Mouse (Mus musculus) forebrain, postnatal 0 days (tissue): Measurements from ENCODE around the gene Rab37. TPM values are rescaled to one million over a fixed set of nuclear protein-coding genes. Genes with fewer than 3 reads are reported as not detected.

ENCODE experiments used
- ATAC-seq: fragments of 200-750 bp; cut with Nextera tagmentation; 2 replicates; pipeline ENCODE4 v1.8.0; 2017; ENCODE audit warnings: mild to moderate bottlenecking, moderate library complexity
- DNase-seq: peaks from one replicate; pipeline ENCODE4 v3.0.0-alpha.2; 2015
- H3K27ac ChIP-seq: fragments of 300-500 bp; sonication (generic); 2 replicates; pipeline ENCODE4 v1.5.1; 2014; ENCODE audit warnings: low read depth, mild to moderate bottlenecking, antibody characterized with exemption, low read length, moderate library complexity, mixed read lengths
- H3K27me3 ChIP-seq: fragments of 300-500 bp; sonication (generic); 2 replicates; pipeline ENCODE4 v1.6.1; 2014; ENCODE audit warnings: mild to moderate bottlenecking, low read length, mixed read lengths; ENCODE audit not compliant: insufficient read depth
- H3K36me3 ChIP-seq: fragments of 300-500 bp; sonication (generic); 2 replicates; pipeline ENCODE4 v1.6.1; 2014; ENCODE audit warnings: mild to moderate bottlenecking, moderate library complexity; ENCODE audit not compliant: insufficient read depth
- H3K4me1 ChIP-seq: fragments of 300-500 bp; sonication (generic); 2 replicates; pipeline ENCODE4 v1.6.1; 2014; ENCODE audit warnings: antibody characterized with exemption; ENCODE audit not compliant: insufficient read depth
- H3K4me2 ChIP-seq: fragments of 300-500 bp; sonication (generic); 2 replicates; pipeline ENCODE4 v1.6.1; 2014; ENCODE audit warnings: low read depth, mild to moderate bottlenecking, moderate library complexity
- H3K4me3 ChIP-seq: fragments of 300-500 bp; sonication (generic); 2 replicates; pipeline ENCODE4 v1.5.1; 2014; ENCODE audit warnings: low read depth, low read length, mixed read lengths
- H3K9ac ChIP-seq: fragments of 300-500 bp; sonication (generic); 2 replicates; pipeline ENCODE4 v1.6.1; 2014; ENCODE audit warnings: mild to moderate bottlenecking
- H3K9me3 ChIP-seq: fragments of 300-500 bp; sonication (generic); 2 replicates; pipeline ENCODE4 v1.6.1; 2016; ENCODE audit warnings: low read length
- CTCF ChIP-seq: sonication (generic); IDR thresholded peaks from 2 replicates; pipeline ENCODE4 v1.5.1; 2016; ENCODE audit warnings: antibody characterized with exemption, control low read depth, low read depth
- WGBS: fragments of 180-500 bp; shearing (Covaris S2); extraction: QIAGEN DNeasy Blood & Tissue Kit; methylation state at CpG from one replicate; pipeline ENCODE4 v1.1.7; 2014; 5-methylcytosine and 5-hydroxymethylcytosine counted together
- polyA plus RNA-seq: library from polyadenylated mRNA; unstranded; fragments of >200 nt; fragmentation: Nextera tagmentation; extraction: Ambion mirVana; gene quantifications from 2 replicates; pipeline ENCODE4 v1.2.1, GENCODE M21; 2015
- total RNA-seq: library from RNA; depleted of rRNA; stranded (reverse); fragments of >200 nt; gene quantifications from 2 replicates; pipeline ENCODE4 v1.2.3, GENCODE M21; 2014

Gene Rab37
- total and polyA plus RNA-seq, 2 experiments from 2014 or later = 0.57 to 0.82 TPM

GRCm38 (mm10) chr11:115195933-115196332, 104.7 kb downstream of the Rab37 start:
- Histone ChIP-seq H3K4me3 (no peak overlapping the region), H3K4me1 (no peaks in the 10 kb centered on the region), H3K9me3 (no peaks in the 10 kb centered on the region), H3K27ac (no peak overlapping the region), H3K36me3 (peaks cover 17% of the 10 kb centered on the region), H3K4me2 (no peak overlapping the region), H3K27me3 (no peaks in the 10 kb centered on the region), H3K9ac (no peak overlapping the region)
- ATAC-seq (no peak), DNase-seq (no peak)
- WGBS = 90% methylated on average over 5 of the region's 5 CpGs
- TF ChIP-seq CTCF = no peak

DNA sequence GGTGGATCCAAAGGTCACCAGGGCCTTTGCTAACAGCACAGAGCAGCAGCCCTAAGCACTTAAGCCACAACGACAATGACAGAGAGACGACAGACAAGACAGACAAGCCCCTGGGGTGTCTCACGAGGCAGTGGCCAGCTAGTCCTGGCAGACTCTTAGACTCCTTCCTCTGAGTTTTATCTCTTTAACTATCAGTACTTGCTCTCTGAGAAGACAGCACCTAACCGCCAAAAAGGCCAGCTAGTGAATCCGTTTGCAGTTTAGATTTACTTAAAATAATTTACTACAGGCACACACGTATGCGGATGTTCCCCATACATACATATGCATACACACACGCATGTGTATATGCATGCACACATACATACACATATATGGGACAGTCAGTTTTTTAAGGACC, 106.3 kb downstream of the Rab37 start:
- Histone ChIP-seq H3K27ac (no peak overlapping the region), H3K4me1 (no peaks in the 10 kb centered on the region), H3K4me2 (no peak overlapping the region), H3K9ac (no peak overlapping the region), H3K36me3 (peaks cover 25% of the 10 kb centered on the region), H3K27me3 (no peaks in the 10 kb centered on the region), H3K9me3 (no peaks in the 10 kb centered on the region), H3K4me3 (no peak overlapping the region)
- WGBS = 86% methylated on average over 8 of the region's 8 CpGs
- ATAC-seq (no peak), DNase-seq (no peak)
- TF ChIP-seq CTCF = no peak

- WGBS = 61% methylated on average over 12 of the region's 12 CpGs
- no peaks in the 10 kb centered on the region for H3K27me3 ChIP-seq
- no peak for TF ChIP-seq CTCF
- H3K4me1 ChIP-seq = no peaks in the 10 kb centered on the region
- no peaks in the 10 kb centered on the region for H3K9me3 ChIP-seq
- peaks cover 25% of the 10 kb centered on the region for H3K36me3 ChIP-seq
- H3K4me2 ChIP-seq = no peak overlapping the region
- H3K9ac ChIP-seq = no peak overlapping the region
- no peak overlapping the region for H3K4me3 ChIP-seq
- DNase-seq (no peak), ATAC-seq (no peak)
- no peak overlapping the region for H3K27ac ChIP-seq
These were observed 107.7 kb downstream of the Rab37 start for GRCm38 (mm10) chr11:115198932-115199384.

- no peaks in the 10 kb centered on the region for H3K4me1 ChIP-seq
- no peak overlapping the region for H3K27ac ChIP-seq
- no peaks in the 10 kb centered on the region for H3K9me3 ChIP-seq
- DNase-seq (no peak), ATAC-seq (no peak)
- no peak overlapping the region for H3K4me3 ChIP-seq
- H3K27me3 ChIP-seq = no peaks in the 10 kb centered on the region
- H3K4me2 ChIP-seq = no peak overlapping the region
- no peak for TF ChIP-seq CTCF
- 94% methylated on average over 4 of the region's 4 CpGs for WGBS
- H3K9ac ChIP-seq = no peak overlapping the region
- H3K36me3 ChIP-seq = peaks cover 30% of the 10 kb centered on the region
These were observed 109.3 kb downstream of the Rab37 start for GRCm38 (mm10) chr11:115200520-115200919.

DNA sequence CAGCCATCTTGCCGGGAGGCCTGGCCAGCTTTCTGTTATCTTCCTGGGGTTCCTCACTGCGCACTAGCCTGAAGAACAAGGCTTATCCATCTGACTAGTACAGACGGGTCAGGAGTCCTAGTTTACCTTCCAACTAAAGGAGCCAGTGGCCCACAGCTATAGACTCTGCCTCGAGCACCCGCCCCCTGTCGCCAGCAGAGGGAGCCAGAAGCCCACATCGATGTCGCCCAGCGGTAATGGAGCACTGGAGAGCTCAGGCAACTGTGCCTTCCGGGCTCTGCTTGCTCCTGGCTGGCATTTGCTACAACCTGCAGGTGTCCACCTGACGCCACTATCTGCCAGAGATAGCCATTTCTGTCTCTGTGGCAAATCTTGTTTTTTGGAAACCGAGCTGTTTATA, 111.1 kb downstream of the Rab37 start:
- ATAC-seq (peak; percentile 94), DNase-seq (peak; percentile 90)
- WGBS = 15% methylated on average over 12 of the region's 12 CpGs
- Histone ChIP-seq H3K27ac (no peak overlapping the region), H3K4me1 (no peaks in the 10 kb centered on the region), H3K27me3 (no peaks in the 10 kb centered on the region), H3K9ac (no peak overlapping the region), H3K4me3 (no peak overlapping the region), H3K9me3 (no peaks in the 10 kb centered on the region), H3K4me2 (no peak overlapping the region), H3K36me3 (peaks cover 38% of the 10 kb centered on the region)
- TF ChIP-seq CTCF = peak; percentile 98

- Histone ChIP-seq H3K4me3 (no peak overlapping the region), H3K9me3 (no peaks in the 10 kb centered on the region), H3K9ac (no peak overlapping the region), H3K4me2 (no peak overlapping the region), H3K27me3 (no peaks in the 10 kb centered on the region), H3K27ac (no peak overlapping the region), H3K36me3 (peaks cover 38% of the 10 kb centered on the region), H3K4me1 (no peaks in the 10 kb centered on the region)
- 95% methylated on average over 9 of the region's 9 CpGs for WGBS
- no peak; the same call in 1 of the 2 replicates for ATAC-seq
- DNase-seq = no peak
- no peak for TF ChIP-seq CTCF
These were observed 111.5 kb downstream of the Rab37 start for GRCm38 (mm10) chr11:115202756-115203155.

DNA sequence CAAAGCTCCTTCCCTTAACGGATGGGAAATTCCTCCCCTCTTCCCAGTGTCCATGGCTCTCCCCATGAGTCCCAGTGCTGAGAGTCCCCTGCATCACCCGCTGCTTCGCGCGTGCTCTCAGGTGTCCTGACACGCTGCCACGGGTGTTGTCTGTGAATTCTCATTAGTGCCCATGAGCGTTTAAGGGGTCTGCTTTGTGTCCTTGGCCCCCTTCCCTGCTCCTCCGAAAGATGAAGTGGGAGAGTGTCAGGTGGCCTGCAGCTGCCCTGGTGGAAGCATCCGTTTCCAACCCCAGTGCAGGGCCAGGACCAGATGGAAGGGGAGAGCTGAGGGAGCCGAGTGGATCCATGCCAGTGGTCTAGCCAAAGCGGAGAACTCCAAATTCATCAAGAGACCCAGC, 116.9 kb downstream of the Rab37 start:
- Histone ChIP-seq H3K9ac (no peak overlapping the region), H3K4me2 (no peak overlapping the region), H3K36me3 (peaks cover 35% of the 10 kb centered on the region), H3K27me3 (no peaks in the 10 kb centered on the region), H3K4me3 (no peak overlapping the region), H3K4me1 (no peaks in the 10 kb centered on the region), H3K9me3 (no peaks in the 10 kb centered on the region), H3K27ac (no peak overlapping the region)
- no peak for TF ChIP-seq CTCF
- ATAC-seq (no peak), DNase-seq (no peak)
- WGBS = 67% methylated on average over 12 of the region's 12 CpGs
